Mouse (Mus musculus) heart, embryonic 12.5 days (tissue): ENCODE data around the gene Pde10a. TPM values are rescaled to one million over a fixed set of nuclear protein-coding genes. Genes with fewer than 3 reads are reported as not detected.

Source experiments
- ATAC-seq: fragments of 200-750 bp; cut with Nextera tagmentation; 2 replicates; pipeline ENCODE4 v1.8.0; 2017; ENCODE audit warnings: moderate TSS enrichment, moderate library complexity; ENCODE audit not compliant: insufficient number of reproducible peaks, low FRiP score
- H3K27ac ChIP-seq: fragments of 300-500 bp; sonication (generic); 2 replicates; pipeline ENCODE4 v1.5.1; 2016; ENCODE audit warnings: mild to moderate bottlenecking, moderate library complexity; ENCODE audit not compliant: poor library complexity, severe bottlenecking
- H3K27me3 ChIP-seq: fragments of 300-500 bp; sonication (generic); replicated peaks from 2 replicates; pipeline ENCODE4 v1.6.1; 2016; ENCODE audit warnings: mild to moderate bottlenecking, moderate library complexity
- H3K36me3 ChIP-seq: fragments of 300-500 bp; sonication (generic); 2 replicates; pipeline ENCODE4 v1.6.1; 2016; ENCODE audit warnings: mild to moderate bottlenecking, moderate library complexity
- H3K4me1 ChIP-seq: fragments of 300-500 bp; sonication (generic); replicated peaks from 2 replicates; pipeline ENCODE4 v1.6.1; 2016; ENCODE audit warnings: mild to moderate bottlenecking
- H3K4me2 ChIP-seq: fragments of 300-500 bp; sonication (generic); 2 replicates; pipeline ENCODE4 v1.6.1; 2016; ENCODE audit warnings: mild to moderate bottlenecking, moderate library complexity
- H3K4me3 ChIP-seq: fragments of 300-500 bp; sonication (generic); 2 replicates; pipeline ENCODE4 v1.5.1; 2016; ENCODE audit warnings: mild to moderate bottlenecking
- H3K9ac ChIP-seq: fragments of 300-500 bp; sonication (generic); 2 replicates; pipeline ENCODE4 v1.6.1; 2016; ENCODE audit warnings: mild to moderate bottlenecking, moderate library complexity
- H3K9me3 ChIP-seq: fragments of 300-500 bp; sonication (generic); replicated peaks from 2 replicates; pipeline ENCODE4 v1.6.1; 2016; ENCODE audit warnings: mild to moderate bottlenecking, moderate library complexity
- WGBS: fragments of 180-500 bp; shearing (Covaris S2); methylation state at CpG from one replicate; pipeline ENCODE4 v1.1.7; 2016; 5-methylcytosine and 5-hydroxymethylcytosine counted together
- polyA plus RNA-seq: library from polyadenylated mRNA; unstranded; fragments of >200 nt; fragmentation: Nextera tagmentation; extraction: Ambion mirVana; gene quantifications from 2 replicates; pipeline ENCODE4 v1.2.1, GENCODE M21; 2016

Gene Pde10a
- polyA plus RNA-seq, 1 experiment from 2014 or later = 1.4 TPM

DNA sequence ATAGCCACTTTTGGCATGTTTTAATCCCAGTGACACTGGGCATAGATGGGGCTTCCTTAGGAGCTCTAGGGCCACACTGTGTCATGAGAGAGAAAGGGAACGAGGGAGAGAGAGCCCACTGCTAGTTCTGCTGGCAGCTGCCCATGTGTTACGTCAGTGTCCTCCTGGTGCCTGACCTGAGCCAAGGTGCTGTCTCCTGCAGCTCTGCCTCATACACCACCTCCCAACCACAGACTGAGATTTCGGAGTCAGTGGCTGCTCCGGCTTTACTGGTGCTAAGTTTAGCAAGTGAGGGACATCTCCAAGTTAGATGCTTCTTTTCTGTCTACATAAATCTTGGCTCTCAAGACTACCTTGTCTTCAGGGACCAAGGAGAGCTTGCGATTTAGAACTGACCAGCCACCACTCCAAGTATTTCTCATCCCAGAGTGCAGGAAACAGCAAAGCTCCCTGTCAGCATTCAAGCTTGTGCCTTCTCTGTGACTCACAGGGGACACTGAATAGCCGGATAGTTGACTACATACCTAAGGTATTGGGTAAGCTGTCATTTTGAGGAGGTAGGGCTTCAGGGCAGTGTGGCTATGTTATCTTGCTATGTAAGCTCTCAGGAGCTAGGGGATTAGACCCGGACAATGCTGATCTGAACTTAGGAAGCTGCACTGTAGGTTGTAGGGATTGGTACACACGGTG lies 27.3 kb downstream of the Pde10a start:
- peak overlapping the region; percentile 40 for H3K4me2 ChIP-seq
- peaks cover 33% of the 10 kb centered on the region for H3K4me1 ChIP-seq
- H3K9me3 ChIP-seq = peaks cover 5% of the 10 kb centered on the region; the same call in 1 of the 2 replicates
- H3K36me3 ChIP-seq = no peaks in the 10 kb centered on the region
- H3K27me3 ChIP-seq = 0 out of 2 replicates have a peak, but pooled peaks cover 11% of the 10 kb centered on the region
- 35% methylated on average over 8 of the region's 8 CpGs for WGBS
- H3K27ac ChIP-seq = peak overlapping the region; percentile 60
- no peak overlapping the region for H3K4me3 ChIP-seq
- peak; percentile 36; the same call in 1 of the 2 replicates for ATAC-seq
- peak overlapping the region; percentile 18; the same call in 1 of the 2 replicates for H3K9ac ChIP-seq

DNA sequence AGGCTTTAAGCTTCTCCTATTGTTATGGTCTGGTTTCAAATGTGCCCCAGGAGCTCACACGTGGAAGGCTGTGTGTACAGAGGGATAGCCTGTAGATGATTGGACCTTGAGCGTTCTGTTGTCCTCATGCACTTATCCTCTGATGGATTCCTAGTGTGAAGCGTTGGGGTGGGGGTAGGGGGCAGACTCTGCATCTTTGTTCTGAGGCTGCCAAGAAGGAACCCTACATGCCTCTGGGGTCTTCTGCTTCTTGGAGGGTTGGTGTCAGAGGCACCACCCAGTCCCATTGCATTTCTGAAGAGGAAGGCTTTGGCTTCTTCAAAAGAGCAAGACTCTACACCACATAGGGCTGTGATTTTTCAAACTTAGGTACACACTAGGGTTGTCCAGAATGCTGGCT lies 28.4 kb downstream of the Pde10a start:
- WGBS = 82% methylated on average over 3 of the region's 3 CpGs
- Histone ChIP-seq H3K9me3 (peaks cover 5% of the 10 kb centered on the region; the same call in 1 of the 2 replicates), H3K4me3 (no peak overlapping the region), H3K9ac (no peak overlapping the region), H3K4me1 (peaks cover 33% of the 10 kb centered on the region), H3K4me2 (no peak overlapping the region), H3K27ac (no peak overlapping the region), H3K27me3 (0 out of 2 replicates have a peak, but pooled peaks cover 11% of the 10 kb centered on the region), H3K36me3 (no peaks in the 10 kb centered on the region)
- no peak for ATAC-seq

DNA sequence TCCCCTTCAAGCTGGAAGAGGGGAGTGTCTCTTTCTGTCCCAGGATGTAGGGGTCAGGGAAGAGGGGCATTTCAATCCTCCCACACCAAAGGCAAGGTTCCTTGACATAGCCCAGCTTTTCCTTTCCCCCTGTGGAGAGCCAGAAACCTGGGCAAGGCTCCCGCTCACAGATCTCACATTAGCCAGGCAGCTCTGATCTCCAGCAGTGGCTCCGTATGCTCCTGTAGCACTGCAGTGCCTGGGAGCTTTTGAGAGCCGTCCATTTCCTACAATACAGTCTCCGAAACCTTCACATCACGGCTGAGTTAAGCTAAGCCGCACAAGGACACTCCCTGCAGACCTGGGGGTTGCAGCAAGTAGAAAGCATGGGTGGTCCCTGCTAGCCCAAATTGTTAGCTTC lies 29.0 kb downstream of the Pde10a start:
- H3K4me1 ChIP-seq = peaks cover 33% of the 10 kb centered on the region
- H3K4me3 ChIP-seq = no peak overlapping the region
- 0 out of 2 replicates have a peak, but pooled peaks cover 9% of the 10 kb centered on the region for H3K27me3 ChIP-seq
- H3K9ac ChIP-seq = no peak overlapping the region
- H3K9me3 ChIP-seq = peaks cover 5% of the 10 kb centered on the region; the same call in 1 of the 2 replicates
- H3K4me2 ChIP-seq = no peak overlapping the region
- ATAC-seq = no peak
- 83% methylated on average over 6 of the region's 6 CpGs for WGBS
- no peaks in the 10 kb centered on the region for H3K36me3 ChIP-seq
- H3K27ac ChIP-seq = no peak overlapping the region

DNA sequence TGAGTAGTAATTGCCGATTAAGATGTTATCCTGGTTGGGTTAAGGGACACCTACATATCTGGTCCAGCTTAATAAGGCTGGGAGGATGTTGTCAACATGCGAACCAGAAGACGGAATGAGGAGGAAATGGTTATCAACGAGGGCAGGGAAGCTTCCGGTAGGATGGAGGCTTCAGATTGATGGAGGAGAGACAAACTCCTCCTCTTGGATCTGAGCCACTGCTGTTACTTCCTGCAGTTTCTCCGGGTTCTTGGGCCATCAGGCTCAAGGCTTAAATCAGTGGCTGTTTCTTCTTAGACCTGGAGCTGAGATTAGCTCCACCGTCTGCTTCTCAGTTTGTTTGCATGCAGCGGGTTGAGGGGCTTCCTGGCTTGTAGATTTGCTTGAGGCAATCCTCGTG lies 30.6 kb downstream of the Pde10a start:
- peaks cover 33% of the 10 kb centered on the region for H3K4me1 ChIP-seq
- no peak for ATAC-seq
- peak overlapping the region; percentile 29; the same call in 1 of the 2 replicates for H3K27ac ChIP-seq
- H3K27me3 ChIP-seq = 0 out of 2 replicates have a peak, but pooled peaks cover 4% of the 10 kb centered on the region
- peaks cover 5% of the 10 kb centered on the region; the same call in 1 of the 2 replicates for H3K9me3 ChIP-seq
- WGBS = 49% methylated on average over 9 of the region's 9 CpGs
- no peaks in the 10 kb centered on the region for H3K36me3 ChIP-seq
- no peak overlapping the region for H3K9ac ChIP-seq
- H3K4me2 ChIP-seq = peak overlapping the region; percentile 4; the same call in 1 of the 2 replicates
- no peak overlapping the region for H3K4me3 ChIP-seq

DNA sequence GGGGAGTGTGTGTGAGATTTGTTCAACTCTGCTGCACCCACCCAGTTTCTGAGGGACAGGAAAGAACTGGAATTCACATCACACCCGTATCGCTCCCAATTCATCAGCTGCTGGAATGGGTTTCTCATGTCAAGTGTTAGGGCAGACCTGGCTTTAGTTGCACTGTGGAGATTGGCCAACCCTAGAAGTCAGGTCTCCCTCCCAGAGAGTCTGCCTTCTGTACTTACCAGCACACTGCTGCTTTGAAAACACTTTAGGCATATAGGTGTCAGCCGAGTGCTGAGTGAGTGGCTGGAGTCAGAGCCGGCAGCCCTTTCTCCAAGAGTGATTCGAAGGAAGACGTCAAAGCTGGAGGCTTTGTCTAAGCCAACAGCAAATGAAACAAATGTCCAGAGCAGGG lies 31.1 kb downstream of the Pde10a start:
- Histone ChIP-seq H3K9ac (no peak overlapping the region), H3K4me3 (no peak overlapping the region), H3K27ac (peak overlapping the region; percentile 29; the same call in 1 of the 2 replicates), H3K36me3 (no peaks in the 10 kb centered on the region), H3K27me3 (no peaks in the 10 kb centered on the region), H3K9me3 (peaks cover 5% of the 10 kb centered on the region; the same call in 1 of the 2 replicates), H3K4me2 (peak overlapping the region; percentile 4; the same call in 1 of the 2 replicates), H3K4me1 (peaks cover 33% of the 10 kb centered on the region)
- ATAC-seq = no peak
- WGBS = 39% methylated on average over 6 of the region's 6 CpGs

DNA sequence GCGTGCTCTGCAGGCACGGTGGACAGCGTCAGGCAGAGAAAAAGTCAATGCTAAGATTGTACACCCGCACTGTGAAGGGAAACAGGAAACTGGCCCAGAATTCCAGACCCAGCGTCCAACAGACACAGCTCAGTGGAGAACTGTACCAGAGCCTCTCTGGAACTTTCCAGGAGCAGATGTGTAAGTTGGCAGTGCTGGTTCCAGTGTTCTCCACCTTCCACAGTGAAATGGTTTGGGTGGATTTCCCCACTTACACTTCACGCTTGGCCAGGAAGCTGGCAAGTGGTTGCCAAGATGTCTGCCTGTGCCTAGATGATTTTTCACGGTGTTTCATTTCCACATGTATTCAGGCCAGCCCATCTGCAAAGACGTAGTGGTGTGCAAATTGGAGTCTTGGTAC lies 32.8 kb downstream of the Pde10a start:
- Histone ChIP-seq H3K9me3 (peaks cover 5% of the 10 kb centered on the region; the same call in 1 of the 2 replicates), H3K4me3 (no peak overlapping the region), H3K4me1 (peaks cover 22% of the 10 kb centered on the region), H3K4me2 (no peak overlapping the region), H3K27me3 (no peaks in the 10 kb centered on the region), H3K27ac (no peak overlapping the region), H3K9ac (no peak overlapping the region), H3K36me3 (no peaks in the 10 kb centered on the region)
- no peak for ATAC-seq
- WGBS = 68% methylated on average over 8 of the region's 8 CpGs

DNA sequence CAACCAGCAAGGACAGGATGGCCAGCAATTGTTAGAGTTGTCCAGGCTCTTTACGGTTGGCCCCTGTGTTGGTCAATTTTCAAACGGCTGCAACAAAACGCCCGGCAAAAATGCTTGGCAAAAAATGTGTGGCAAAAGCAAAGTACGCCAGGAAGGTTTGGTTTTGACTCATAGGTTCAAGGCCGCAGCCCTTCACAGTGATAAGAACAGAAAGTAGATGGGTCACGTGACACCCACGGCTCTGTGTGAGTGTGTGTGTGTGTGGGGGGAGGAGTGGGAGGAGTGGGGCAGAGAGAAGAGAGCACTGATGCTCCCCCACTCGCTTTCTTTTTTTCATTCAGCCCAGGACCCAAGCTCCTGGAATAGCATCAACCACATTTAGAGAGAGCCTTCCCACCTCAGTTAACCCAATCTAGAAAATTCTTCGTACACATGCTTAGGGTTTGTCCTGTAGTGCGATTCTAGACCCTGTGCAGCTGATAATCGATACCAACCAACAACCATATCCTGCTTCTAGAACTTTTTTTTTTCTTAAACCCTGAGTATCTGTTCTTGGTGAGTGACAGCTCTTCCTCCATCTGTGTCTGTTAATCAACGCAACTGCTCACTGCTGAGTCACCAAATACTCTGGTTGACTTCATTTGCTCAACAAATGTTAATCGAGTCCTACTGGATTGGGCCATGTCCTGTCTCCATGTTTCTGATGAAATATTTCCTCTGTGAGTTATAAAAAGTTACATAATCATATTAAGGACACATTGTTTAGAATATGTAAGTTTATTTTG lies 37.1 kb downstream of the Pde10a start:
- Histone ChIP-seq H3K27me3 (peaks cover 3% of the 10 kb centered on the region), H3K9me3 (no peaks in the 10 kb centered on the region), H3K4me2 (no peak overlapping the region), H3K27ac (no peak overlapping the region), H3K36me3 (no peaks in the 10 kb centered on the region), H3K4me3 (no peak overlapping the region), H3K9ac (no peak overlapping the region), H3K4me1 (no peaks in the 10 kb centered on the region)
- ATAC-seq = no peak
- 75% methylated on average over 14 of the region's 14 CpGs for WGBS

DNA sequence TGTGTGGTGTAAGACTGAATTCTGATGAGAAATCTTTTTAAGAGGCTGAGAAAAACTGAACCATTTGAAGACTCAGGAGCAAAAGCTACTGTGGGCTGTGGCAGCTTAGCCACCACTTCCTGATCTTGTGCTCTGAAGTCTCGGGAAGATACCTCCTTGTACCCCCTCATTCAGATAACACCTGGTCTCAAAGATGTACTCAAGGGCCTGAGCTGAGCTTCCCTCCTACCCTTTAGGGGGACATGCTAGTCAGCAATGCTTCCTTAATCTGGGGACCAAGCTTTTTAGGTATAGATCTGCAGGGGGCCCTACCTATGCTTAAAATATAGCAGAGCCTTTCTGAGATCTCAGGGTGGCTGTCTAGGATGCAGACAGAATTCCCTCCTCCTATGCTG lies 37.7 kb downstream of the Pde10a start:
- no peak for ATAC-seq
- Histone ChIP-seq H3K4me2 (no peak overlapping the region), H3K4me3 (no peak overlapping the region), H3K9me3 (no peaks in the 10 kb centered on the region), H3K27ac (no peak overlapping the region), H3K4me1 (no peaks in the 10 kb centered on the region), H3K27me3 (peaks cover 3% of the 10 kb centered on the region), H3K36me3 (no peaks in the 10 kb centered on the region), H3K9ac (no peak overlapping the region)
- 48% methylated on average over 1 of the region's 1 CpGs for WGBS

DNA sequence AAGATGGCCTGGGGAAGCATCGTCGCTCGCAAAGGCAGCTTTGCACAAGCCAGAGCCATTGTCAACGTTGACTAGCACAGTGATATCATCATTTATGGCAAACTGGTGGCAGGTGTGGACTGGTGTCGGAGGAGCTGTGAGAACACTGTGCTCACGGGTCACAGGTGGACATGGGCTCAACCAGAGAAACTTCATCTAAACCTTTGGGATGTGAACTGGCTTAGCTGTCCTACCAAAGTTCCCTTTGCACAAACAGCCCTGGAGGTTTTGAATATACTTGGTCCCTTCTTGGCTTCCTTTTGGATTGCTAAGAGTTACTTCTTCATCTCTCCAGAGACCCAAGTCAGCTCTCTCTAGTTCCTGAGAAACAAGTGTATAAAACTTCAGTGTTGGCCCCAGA lies 41.7 kb downstream of the Pde10a start, which contains the start of gene Gm17087:
Gene Gm17087, minus strand, starts transcription at position 101 of the 400 bp plus-strand sequence.
- Histone ChIP-seq H3K36me3 (no peaks in the 10 kb centered on the region), H3K4me3 (no peak within 1 kb of the TSS), H3K9ac (no peak within 1 kb of the TSS), H3K4me1 (no peaks in the 10 kb centered on the region), H3K9me3 (0 out of 2 replicates have a peak, but pooled peaks cover 6% of the 10 kb centered on the region), H3K27ac (no peak within 1 kb of the TSS), H3K4me2 (no peak within 1 kb of the TSS), H3K27me3 (peaks cover 3% of the 10 kb centered on the region)
- ATAC-seq = no peak
- WGBS = 80% methylated on average over 6 of the region's 6 CpGs

DNA sequence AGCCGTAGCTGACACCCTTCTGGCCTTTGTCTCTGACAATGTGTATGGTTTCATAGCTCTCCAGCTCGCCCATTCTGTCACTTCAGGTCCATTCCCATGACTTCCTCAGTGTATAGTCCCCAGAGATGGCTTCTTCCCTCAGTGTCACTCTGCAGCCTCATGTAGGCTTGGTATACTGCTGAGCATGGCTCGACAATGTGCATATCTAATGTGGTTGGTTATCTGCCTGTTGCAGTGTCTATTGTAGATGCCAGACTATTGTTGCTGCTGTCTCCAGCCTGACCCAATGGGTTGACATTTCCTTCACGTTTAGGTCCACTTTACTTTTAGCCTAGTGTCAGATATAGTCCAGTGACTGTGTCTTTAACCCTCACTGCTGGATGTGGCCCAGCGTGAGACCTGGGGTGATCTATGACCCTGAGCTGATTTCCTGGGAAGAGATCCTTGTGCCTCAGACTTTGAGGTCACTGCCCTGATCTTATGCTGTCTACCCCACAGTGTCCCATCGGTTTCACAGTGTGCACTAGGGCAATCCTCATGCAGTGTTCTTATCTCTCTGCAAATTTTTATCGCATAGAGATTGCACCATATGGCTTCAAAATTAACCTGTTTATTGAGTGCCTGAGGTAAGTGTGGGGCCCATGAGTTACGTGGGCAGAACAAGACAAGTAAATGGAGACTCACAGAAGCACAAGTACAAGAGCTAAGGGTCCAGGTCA lies 48.5 kb downstream of the Pde10a start:
- H3K36me3 ChIP-seq = no peaks in the 10 kb centered on the region
- H3K9me3 ChIP-seq = 0 out of 2 replicates have a peak, but pooled peaks cover 6% of the 10 kb centered on the region
- whole genome bisulfite sequencing = 61% methylated on average over 8 of the region's 8 CpGs
- H3K27me3 ChIP-seq = peaks cover 6% of the 10 kb centered on the region; the same call in 1 of the 2 replicates
- H3K4me1 ChIP-seq = no peaks in the 10 kb centered on the region
- H3K4me2 ChIP-seq = no peak overlapping the region
- no peak overlapping the region for H3K27ac ChIP-seq
- ATAC-seq = no peak
- H3K4me3 ChIP-seq = no peak overlapping the region
- no peak overlapping the region for H3K9ac ChIP-seq
